ENCODE assay signal across 9 mouse cellular contexts in the genomic region with DNA sequence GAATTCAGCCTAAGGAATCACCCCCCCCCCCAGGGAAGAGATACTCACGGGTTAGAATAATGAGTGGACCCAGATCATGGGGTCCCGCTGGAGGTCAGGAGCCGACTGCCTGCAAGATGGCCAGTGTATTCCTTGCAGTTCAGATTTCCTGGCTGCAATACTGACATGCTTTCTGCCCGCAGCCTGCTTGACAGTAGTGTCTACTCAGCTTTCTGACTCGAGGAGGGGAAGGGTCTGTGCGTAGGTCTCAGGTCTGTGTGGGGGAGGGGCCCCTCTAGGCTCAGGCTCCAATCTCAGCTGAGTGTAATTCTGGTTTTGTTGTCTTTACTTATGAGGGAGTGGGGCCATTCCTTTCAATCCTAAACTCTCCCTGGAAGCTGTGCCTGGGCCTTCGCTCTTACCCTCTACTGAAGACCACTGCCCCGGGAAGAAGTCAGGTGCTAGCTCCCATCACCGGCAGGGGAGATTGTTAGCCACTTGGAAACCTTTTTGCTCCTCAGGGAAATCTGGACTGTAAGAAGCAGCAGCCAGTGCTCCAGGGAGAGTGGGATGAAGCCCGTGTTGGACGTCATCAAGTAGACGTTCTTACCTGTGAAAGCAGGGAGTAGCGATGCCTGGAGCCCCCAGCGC. TPM values are rescaled to one million over a fixed set of nuclear protein-coding genes. Genes with fewer than 3 reads are reported as not detected.
DNase-seq lines count a peak whose midpoint lies in the region; ATAC-seq and TF ChIP-seq lines count a peak whose summit lies in the region.
"Had no signal": no experiment of that assay in that cellular context is flagged by ENCODE, and none has a peak within 500 bp of the region (broad histone marks: within the 10 kb centered on the region; RNA-seq: fewer than 3 reads in every experiment).

No protein-coding gene starts in this region.

- H3K4me3 ChIP-seq in lung, adult 2 months (replicated peaks; ENCODE audit: extremely low read depth, low read depth, low read length): peak overlapping the region; percentile 43
- peak overlapping the region; percentile 85 for H3K4me3 ChIP-seq in embryonic fibroblast, embryonic 13.5 days (ENCODE audit: insufficient read depth, low read length)
- H3K4me3 ChIP-seq in limb, embryonic 11.5 days (ENCODE audit: low read depth, low read length): peak overlapping the region; percentile 71
- peak overlapping the region; percentile 82 for H3K4me3 ChIP-seq in stomach, embryonic 14.5 days (ENCODE audit: low read depth, low read length)

- no peak for ATAC-seq in limb, embryonic 11.5 days (ENCODE audit: insufficient number of reproducible peaks, low FRiP score, low TSS enrichment, low read depth)
- no peak for ATAC-seq in stomach, embryonic 14.5 days (ENCODE audit: insufficient number of reproducible peaks, insufficient read depth, low FRiP score, low read depth)
- no peak for ATAC-seq in erythroid progenitor cell, adult 5-6 weeks (replicated peaks; ENCODE audit: low FRiP score, poor library complexity, severe bottlenecking)

- no peak for TF ChIP-seq CTCF in lung, adult 2 months (IDR thresholded peaks at IDR 0.05; ENCODE audit: insufficient read depth, low read length)
- no peak for TF ChIP-seq CTCF in embryonic fibroblast, embryonic 13.5 days (IDR thresholded peaks at IDR 0.05; ENCODE audit: borderline replicate concordance, insufficient read depth, low read length)

- TF ChIP-seq POLR2A in lung, adult 2 months (IDR thresholded peaks at IDR 0.05; ENCODE audit: borderline replicate concordance, extremely low read depth, low read depth, low read length): no peak
- no peak for TF ChIP-seq POLR2A in embryonic fibroblast, embryonic 13.5 days (IDR thresholded peaks at IDR 0.05; ENCODE audit: low read depth, low read length)

- H3K27me3 ChIP-seq in limb, embryonic 11.5 days (ENCODE audit: control insufficient read depth, insufficient read depth, low read length): no peaks in the 10 kb centered on the region
- H3K27me3 ChIP-seq in stomach, embryonic 14.5 days (ENCODE audit: control insufficient read depth, insufficient read depth, low read length): no peaks in the 10 kb centered on the region

- DNase-seq in lung, adult 2 months: no peak
- DNase-seq in lung, postnatal 14 days: no peak
- no peak for DNase-seq in limb, embryonic 11.5 days (ENCODE audit: low spot score)
- DNase-seq in left cerebral cortex, postnatal 10 days (ENCODE audit: extremely low spot score in 1 of 2, low spot score in 2 of 2): no peak
- no peak for DNase-seq in spleen, adult 18-20 months

- H3K4me1 ChIP-seq in lung, adult 2 months (ENCODE audit: control insufficient read depth, insufficient read depth, low read length): peaks cover 29% of the 10 kb centered on the region
- peaks cover 14% of the 10 kb centered on the region for H3K4me1 ChIP-seq in embryonic fibroblast, embryonic 13.5 days (ENCODE audit: control insufficient read depth, insufficient read depth, low read length)
- peaks cover 47% of the 10 kb centered on the region for H3K4me1 ChIP-seq in limb, embryonic 11.5 days (ENCODE audit: control insufficient read depth, insufficient read depth, low read length)
- H3K4me1 ChIP-seq in stomach, embryonic 14.5 days (ENCODE audit: control insufficient read depth, insufficient read depth, low read length): peaks cover 57% of the 10 kb centered on the region

- H3K4me2 ChIP-seq in limb, embryonic 11.5 days (ENCODE audit: low read depth, severe bottlenecking): peak overlapping the region; percentile 98
- peak overlapping the region; percentile 96 for H3K4me2 ChIP-seq in stomach, embryonic 14.5 days (replicated peaks; ENCODE audit: low read depth, low read length)

- peak overlapping the region; percentile 27; the same call in 1 of the 2 replicates for H3K9ac ChIP-seq in limb, embryonic 11.5 days (ENCODE audit: low read length)
- peak overlapping the region; percentile 76; the same call in 1 of the 2 replicates for H3K9ac ChIP-seq in stomach, embryonic 14.5 days (replicated peaks; ENCODE audit: low read depth, low read length)

- H3K9me3 ChIP-seq in limb, embryonic 11.5 days (ENCODE audit: control insufficient read depth, low read length): no peaks in the 10 kb centered on the region
- H3K9me3 ChIP-seq in stomach, embryonic 14.5 days (ENCODE audit: control insufficient read depth, low read depth, low read length): no peaks in the 10 kb centered on the region
- H3K9me3 ChIP-seq: megakaryocyte, embryonic 14.5 days had no signal

- H3K27ac ChIP-seq in embryonic fibroblast, embryonic 13.5 days (ENCODE audit: insufficient read depth, low read length): 0 out of 2 replicates have a peak overlapping the region, but pooled peaks have one; percentile 2
- no peak overlapping the region for H3K27ac ChIP-seq in limb, embryonic 11.5 days (replicated peaks; ENCODE audit: low read depth, low read length)
- H3K27ac ChIP-seq in stomach, embryonic 14.5 days (ENCODE audit: low read length): no peak overlapping the region

- H3K36me3 ChIP-seq in limb, embryonic 11.5 days (ENCODE audit: control insufficient read depth, insufficient read depth, low read length): no peaks in the 10 kb centered on the region
- H3K36me3 ChIP-seq in stomach, embryonic 14.5 days (ENCODE audit: control insufficient read depth, insufficient read depth, low read length): no peaks in the 10 kb centered on the region

- 51% methylated on average over 14 of the region's 14 CpGs for WGBS in lung, adult 2 months
- WGBS in limb, embryonic 11.5 days: 44% methylated on average over 14 of the region's 14 CpGs
- WGBS in stomach, embryonic 14.5 days: 38% methylated on average over 14 of the region's 14 CpGs

- intact Hi-C loops in left cerebral cortex, postnatal 10 days (cut with DNase I): loop anchor here (5.0 kb wide), 1 partner anchor 36 kb away; no protein-coding TSS in a partner anchor

RNA-seq across cellular contexts. Expression of a gene that starts 26.6 kb away (rescaled TPM):
- polyA plus RNA-seq in lung, adult 2 months (2012; rRNA removed): 0.02 TPM in 1 of 2 replicates, not detected in the other
- not detected in 2 replicates for polyA plus RNA-seq in embryonic fibroblast, embryonic 13.5 days (2011; ENCODE audit: insufficient read length, low read depth, missing spikeins)
- polyA plus RNA-seq in limb, embryonic 11.5 days (2014; fragmentation: Nextera tagmentation; extraction: Ambion mirVana): not detected in 2 replicates
- not detected in 2 replicates for polyA plus RNA-seq in stomach, embryonic 14.5 days (2014; fragmentation: Nextera tagmentation; extraction: Ambion mirVana)
- total RNA-seq in left cerebral cortex, postnatal 10 days (2021): not detected
- not detected in 2 replicates for total RNA-seq in erythroid progenitor cell, adult 5-6 weeks (2015; ENCODE audit: low replicate concordance)
- total RNA-seq in erythroid progenitor cell, adult 5-6 weeks (2017; ENCODE audit: low replicate concordance): not detected in 2 replicates

RNA-seq across cellular contexts. Expression of a gene that starts 46.0 kb away (rescaled TPM):
- polyA plus RNA-seq in lung, adult 2 months (2012; rRNA removed): 7.4 and 9.5 TPM in 2 replicates
- polyA plus RNA-seq in embryonic fibroblast, embryonic 13.5 days (2011; ENCODE audit: insufficient read length, low read depth, missing spikeins): 28.5 and 37.6 TPM in 2 replicates
- 3.7 and 3.9 TPM in 2 replicates for polyA plus RNA-seq in limb, embryonic 11.5 days (2014; fragmentation: Nextera tagmentation; extraction: Ambion mirVana)
- polyA plus RNA-seq in stomach, embryonic 14.5 days (2014; fragmentation: Nextera tagmentation; extraction: Ambion mirVana): 5.7 and 6.1 TPM in 2 replicates
- total RNA-seq in left cerebral cortex, postnatal 10 days (2021): 10 to 100 TPM; 18.4 to 18.9 TPM
- total RNA-seq in erythroid progenitor cell, adult 5-6 weeks (2015; ENCODE audit: low replicate concordance): not detected in 2 replicates
- total RNA-seq in erythroid progenitor cell, adult 5-6 weeks (2017; ENCODE audit: low replicate concordance): 0.39 TPM in 1 of 2 replicates, not detected in the other

RNA-seq across cellular contexts. Expression of a gene that starts 46.3 kb away (rescaled TPM):
- polyA plus RNA-seq in lung, adult 2 months (2012; rRNA removed): 42.9 and 44.5 TPM in 2 replicates
- 27.0 and 40.9 TPM in 2 replicates for polyA plus RNA-seq in embryonic fibroblast, embryonic 13.5 days (2011; ENCODE audit: insufficient read length, low read depth, missing spikeins)
- 15.4 and 17.0 TPM in 2 replicates for polyA plus RNA-seq in limb, embryonic 11.5 days (2014; fragmentation: Nextera tagmentation; extraction: Ambion mirVana)
- 14.6 and 16.2 TPM in 2 replicates for polyA plus RNA-seq in stomach, embryonic 14.5 days (2014; fragmentation: Nextera tagmentation; extraction: Ambion mirVana)
- total RNA-seq in left cerebral cortex, postnatal 10 days (2021): 10 to 100 TPM; 18.4 to 19.1 TPM
- 1.7 and 1.8 TPM in 2 replicates for total RNA-seq in erythroid progenitor cell, adult 5-6 weeks (2015; ENCODE audit: low replicate concordance)
- total RNA-seq in erythroid progenitor cell, adult 5-6 weeks (2017; ENCODE audit: low replicate concordance): 0.30 and 4.7 TPM in 2 replicates
